8 mouse cellular contexts compared by ENCODE assay signal in genomic region chr11:76645955-76646354, GRCm38 (mm10). TPM values are rescaled to one million over a fixed set of nuclear protein-coding genes. Genes with fewer than 3 reads are reported as not detected.
DNase-seq lines count a peak whose midpoint lies in the region; ATAC-seq and TF ChIP-seq lines count a peak whose summit lies in the region.

No protein-coding gene starts in this region.

- peak; percentile 60 for DNase-seq in brain, embryonic 18.5 days (ENCODE audit: low read depth, low spot score)
- peak; percentile 89 for DNase-seq in forebrain, embryonic 10.5 days (ENCODE audit: extremely low spot score, low spot score)
- peak; percentile 91 for DNase-seq in kidney, postnatal 14 days
- DNase-seq in liver, embryonic 13.5 days = peak; percentile 46
- peak; percentile 93 for DNase-seq in neural tube, embryonic 10.5 days (ENCODE audit: extremely low spot score, low spot score)

- H3K9ac ChIP-seq in heart, embryonic 15.5 days = no peak overlapping the region
- H3K9ac ChIP-seq in liver, embryonic 13.5 days = no peak overlapping the region; the same call in 1 of the 2 replicates
- 0 out of 2 replicates have a peak overlapping the region, but pooled peaks have one; percentile 32 for H3K9ac ChIP-seq in stomach, embryonic 15.5 days

- H3K79me2 ChIP-seq in C2C12 (ENCODE audit: control insufficient read depth, insufficient read depth) = no peaks in the 10 kb centered on the region

- no peak overlapping the region for H3K27ac ChIP-seq in forebrain, embryonic 10.5 days
- no peak overlapping the region for H3K27ac ChIP-seq in heart, embryonic 15.5 days
- no peak overlapping the region for H3K27ac ChIP-seq in liver, embryonic 13.5 days
- H3K27ac ChIP-seq in stomach, embryonic 15.5 days = no peak overlapping the region

- under 1% methylated on average over 19 of the region's 19 CpGs for WGBS in forebrain, embryonic 10.5 days
- WGBS in heart, embryonic 15.5 days = under 1% methylated on average over 19 of the region's 19 CpGs
- WGBS in liver, embryonic 13.5 days (ENCODE audit: insufficient replicate concordance) = under 1% methylated on average over 19 of the region's 19 CpGs
- under 1% methylated on average over 19 of the region's 19 CpGs for WGBS in stomach, embryonic 15.5 days

- peak overlapping the region; percentile 31 for H3ac ChIP-seq in C2C12 (ENCODE audit: control insufficient read depth, insufficient read length, low read depth)

- H3K4me2 ChIP-seq in heart, embryonic 15.5 days = peak overlapping the region; percentile 57
- peak overlapping the region; percentile 38; the same call in 1 of the 2 replicates for H3K4me2 ChIP-seq in liver, embryonic 13.5 days
- H3K4me2 ChIP-seq in stomach, embryonic 15.5 days = peak overlapping the region; percentile 67

- H3K79me3 ChIP-seq in C2C12 (ENCODE audit: low read depth) = no peaks in the 10 kb centered on the region

- peaks cover 38% of the 10 kb centered on the region for H3K4me1 ChIP-seq in forebrain, embryonic 10.5 days
- H3K4me1 ChIP-seq in heart, embryonic 15.5 days (replicated peaks) = peaks cover 15% of the 10 kb centered on the region
- 0 out of 2 replicates have a peak, but pooled peaks cover 5% of the 10 kb centered on the region for H3K4me1 ChIP-seq in liver, embryonic 13.5 days (replicated peaks)
- H3K4me1 ChIP-seq in stomach, embryonic 15.5 days = peaks cover 8% of the 10 kb centered on the region; the same call in 1 of the 2 replicates

- no peaks in the 10 kb centered on the region for H3K27me3 ChIP-seq in C2C12 (ENCODE audit: control insufficient read depth, insufficient read depth, insufficient read length)
- peaks cover 81% of the 10 kb centered on the region for H3K27me3 ChIP-seq in forebrain, embryonic 10.5 days (ENCODE audit: poor library complexity, severe bottlenecking)
- peaks cover 10% of the 10 kb centered on the region; the same call in 1 of the 2 replicates for H3K27me3 ChIP-seq in heart, embryonic 15.5 days
- peaks cover 29% of the 10 kb centered on the region for H3K27me3 ChIP-seq in liver, embryonic 13.5 days
- 0 out of 2 replicates have a peak, but pooled peaks cover 12% of the 10 kb centered on the region for H3K27me3 ChIP-seq in stomach, embryonic 15.5 days (replicated peaks)

- no peaks in the 10 kb centered on the region for H3K36me3 ChIP-seq in C2C12 (ENCODE audit: control insufficient read depth, insufficient read depth)
- no peaks in the 10 kb centered on the region for H3K36me3 ChIP-seq in forebrain, embryonic 10.5 days (replicated peaks)
- no peaks in the 10 kb centered on the region for H3K36me3 ChIP-seq in heart, embryonic 15.5 days
- no peaks in the 10 kb centered on the region for H3K36me3 ChIP-seq in liver, embryonic 13.5 days
- no peaks in the 10 kb centered on the region for H3K36me3 ChIP-seq in stomach, embryonic 15.5 days

- peak; percentile 93 for TF ChIP-seq CTCF in C2C12 (IDR thresholded peaks at IDR 0.05; ENCODE audit: control insufficient read depth, insufficient read depth, insufficient read length)

- no peak overlapping the region for H3K4me3 ChIP-seq in C2C12 (ENCODE audit: insufficient read depth, poor library complexity, severe bottlenecking)
- peak overlapping the region; percentile 45 for H3K4me3 ChIP-seq in forebrain, embryonic 10.5 days
- peak overlapping the region; percentile 22 for H3K4me3 ChIP-seq in heart, embryonic 15.5 days
- peak overlapping the region; percentile 22; the same call in 1 of the 2 replicates for H3K4me3 ChIP-seq in liver, embryonic 13.5 days (replicated peaks)
- H3K4me3 ChIP-seq in stomach, embryonic 15.5 days (replicated peaks) = peak overlapping the region; percentile 19

- H3K9me3 ChIP-seq in forebrain, embryonic 10.5 days = no peaks in the 10 kb centered on the region
- H3K9me3 ChIP-seq in heart, embryonic 15.5 days (replicated peaks) = no peaks in the 10 kb centered on the region
- H3K9me3 ChIP-seq in liver, embryonic 13.5 days (replicated peaks) = no peaks in the 10 kb centered on the region
- H3K9me3 ChIP-seq in stomach, embryonic 15.5 days = no peaks in the 10 kb centered on the region

- ATAC-seq in heart, embryonic 15.5 days (replicated peaks; ENCODE audit: insufficient number of reproducible peaks, insufficient read depth, low FRiP score, low read depth) = peak; percentile 80
- no peak for ATAC-seq in liver, embryonic 13.5 days (ENCODE audit: low read depth)
- ATAC-seq in stomach, embryonic 15.5 days (ENCODE audit: insufficient read depth, low FRiP score, low read depth) = peak; percentile 59; the same call in 1 of the 2 replicates

TF ChIP-seq in C2C12, 6 proteins besides CTCF, POLR2A, EP300 and RAD21:
- no peak for TF ChIP-seq MYOG (IDR thresholded peaks at IDR 0.05; ENCODE audit: control insufficient read depth, extremely low read depth, insufficient read length)
- TF ChIP-seq MAX (IDR thresholded peaks at IDR 0.05) = peak; percentile 58

RNA-seq across cellular contexts. Expression of gene Abr, which starts 23.8 kb away (rescaled TPM):
- polyA plus RNA-seq in C2C12 (2012; fragmentation: generic; extraction: Trizol) = 72.8 TPM
- polyA plus RNA-seq in forebrain, embryonic 10.5 days (2016; fragmentation: Nextera tagmentation; extraction: Ambion mirVana) = 25.8 and 27.0 TPM in 2 replicates
- 19.9 and 28.2 TPM in 2 replicates for polyA plus RNA-seq in heart, embryonic 15.5 days (2015; fragmentation: Nextera tagmentation; extraction: Ambion mirVana)
- polyA plus RNA-seq in liver, embryonic 13.5 days (2015; fragmentation: Nextera tagmentation; extraction: Ambion mirVana) = 2.8 and 3.1 TPM in 2 replicates
- 37.4 and 41.8 TPM in 2 replicates for polyA plus RNA-seq in stomach, embryonic 15.5 days (2015; fragmentation: Nextera tagmentation; extraction: Ambion mirVana)

RNA-seq across cellular contexts. Expression of gene Bhlha9, which starts 26.3 kb away (rescaled TPM):
- polyA plus RNA-seq in C2C12 (2012; fragmentation: generic; extraction: Trizol) = 0.05 TPM
- not detected in 2 replicates for polyA plus RNA-seq in forebrain, embryonic 10.5 days (2016; fragmentation: Nextera tagmentation; extraction: Ambion mirVana)
- 0.10 and 0.34 TPM in 2 replicates for polyA plus RNA-seq in heart, embryonic 15.5 days (2015; fragmentation: Nextera tagmentation; extraction: Ambion mirVana)
- not detected in 2 replicates for polyA plus RNA-seq in liver, embryonic 13.5 days (2015; fragmentation: Nextera tagmentation; extraction: Ambion mirVana)
- 0.28 and 0.32 TPM in 2 replicates for polyA plus RNA-seq in stomach, embryonic 15.5 days (2015; fragmentation: Nextera tagmentation; extraction: Ambion mirVana)

RNA-seq across cellular contexts. Expression of gene Trarg1, which starts 33.7 kb away (rescaled TPM):
- 0.05 TPM for polyA plus RNA-seq in C2C12 (2012; fragmentation: generic; extraction: Trizol)
- polyA plus RNA-seq in forebrain, embryonic 10.5 days (2016; fragmentation: Nextera tagmentation; extraction: Ambion mirVana) = 0.05 and 0.15 TPM in 2 replicates
- polyA plus RNA-seq in heart, embryonic 15.5 days (2015; fragmentation: Nextera tagmentation; extraction: Ambion mirVana) = 0.24 and 0.33 TPM in 2 replicates
- not detected in 2 replicates for polyA plus RNA-seq in liver, embryonic 13.5 days (2015; fragmentation: Nextera tagmentation; extraction: Ambion mirVana)
- polyA plus RNA-seq in stomach, embryonic 15.5 days (2015; fragmentation: Nextera tagmentation; extraction: Ambion mirVana) = 0.61 and 0.89 TPM in 2 replicates
